Mouse (Mus musculus) telencephalon, adult 2 months (tissue): ENCODE measurements around the gene Selenow.
A peak's percentile ranks its signal among the peaks of the same experiment; 100 is the strongest.
"Not testable (repeated sequence)": the region's sequence is repeated elsewhere in the genome, so short reads cannot be mapped to it uniquely, and the experiment has no call there.

Experiments
- DNase-seq: peaks from one replicate; pipeline ENCODE4 v3.0.0-alpha.2; 2011; ENCODE audit warnings: low read depth, low spot score

The Selenow gene

DNA sequence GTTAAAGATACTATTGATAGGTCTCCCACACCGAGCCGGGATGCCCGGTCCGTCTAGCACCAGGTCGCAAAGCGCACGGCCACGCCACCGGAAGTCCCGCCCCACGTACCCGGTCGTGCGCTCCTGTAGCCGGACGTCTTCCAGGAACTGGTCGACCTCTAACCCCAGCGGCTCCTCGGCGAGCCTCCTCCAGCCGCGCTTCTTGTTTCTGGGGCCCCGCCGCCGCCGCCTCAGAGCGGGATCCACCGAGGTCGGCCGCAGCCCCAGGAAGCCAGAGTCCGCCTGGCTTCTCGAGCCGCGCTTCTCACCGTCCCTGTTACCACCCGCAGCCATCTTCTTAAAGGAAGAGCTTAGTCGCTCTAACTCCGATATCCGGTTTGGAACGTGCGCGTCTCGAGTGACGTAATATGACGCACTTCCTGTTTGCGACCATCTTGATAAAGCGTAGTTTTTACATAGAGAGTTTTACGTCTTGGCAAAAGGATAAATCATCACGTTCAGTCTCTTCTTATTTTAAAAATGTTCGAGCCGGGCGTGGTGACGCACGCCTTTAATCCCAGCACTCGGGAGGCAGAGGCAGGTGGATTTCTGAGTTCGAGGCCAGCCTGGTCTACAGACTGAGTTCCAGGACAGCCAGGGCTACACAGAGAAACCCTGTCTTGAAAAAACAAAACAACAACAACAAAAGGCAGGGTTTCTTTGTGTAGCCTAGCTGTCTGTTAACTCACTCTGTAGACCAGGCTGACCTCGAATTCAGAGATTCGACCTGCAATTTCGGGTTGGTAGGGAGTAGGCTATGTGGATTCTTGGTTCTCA, 23.7 kb upstream of the Selenow start, which contains the start of gene Nop53:
Gene Nop53, minus strand, starts transcription at position 354 of the 816 bp plus-strand sequence.
- DNase-seq, result peak; percentile 99

DNA sequence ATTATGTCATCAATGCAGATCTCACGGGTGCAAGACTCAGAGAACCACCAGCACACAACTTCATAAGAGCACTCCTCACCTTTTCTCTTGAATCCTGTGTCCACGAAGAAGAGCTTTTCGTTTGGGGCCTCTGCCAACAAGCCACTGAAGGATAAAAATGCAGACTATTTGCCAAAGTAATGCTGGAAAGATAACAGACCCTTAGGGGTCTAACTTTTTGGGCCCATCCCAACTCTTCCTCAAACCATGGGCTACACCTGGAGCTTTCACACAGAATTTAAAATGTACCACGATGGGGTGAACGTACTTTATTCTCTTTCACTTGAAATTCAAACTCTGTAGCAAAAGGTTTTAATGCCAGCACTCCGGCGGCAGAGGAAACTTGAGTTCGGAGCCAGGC, 23.0 kb upstream of the Selenow start:
- DNase-seq, result no peak

DNA sequence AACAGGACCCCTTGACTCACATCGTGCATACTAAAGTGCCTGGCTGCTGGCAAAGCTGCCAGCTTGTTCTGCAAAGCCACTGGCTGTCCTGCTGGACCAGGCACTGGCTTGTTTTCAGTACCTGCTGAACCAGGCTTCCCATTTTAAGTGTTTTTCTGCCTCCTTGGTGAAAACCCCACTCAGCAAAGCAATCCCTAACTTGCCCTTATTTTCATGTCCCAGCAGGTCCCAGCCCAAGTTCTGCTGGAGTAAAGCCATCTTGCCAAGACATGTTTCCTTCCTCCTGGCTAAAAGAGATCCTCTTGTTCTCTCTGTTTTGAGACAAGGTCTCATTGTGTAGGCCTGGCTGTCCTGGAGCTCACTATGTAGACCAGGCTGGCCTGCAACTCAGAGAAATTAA, 22.1 kb upstream of the Selenow start:
- no peak for DNase-seq

DNA sequence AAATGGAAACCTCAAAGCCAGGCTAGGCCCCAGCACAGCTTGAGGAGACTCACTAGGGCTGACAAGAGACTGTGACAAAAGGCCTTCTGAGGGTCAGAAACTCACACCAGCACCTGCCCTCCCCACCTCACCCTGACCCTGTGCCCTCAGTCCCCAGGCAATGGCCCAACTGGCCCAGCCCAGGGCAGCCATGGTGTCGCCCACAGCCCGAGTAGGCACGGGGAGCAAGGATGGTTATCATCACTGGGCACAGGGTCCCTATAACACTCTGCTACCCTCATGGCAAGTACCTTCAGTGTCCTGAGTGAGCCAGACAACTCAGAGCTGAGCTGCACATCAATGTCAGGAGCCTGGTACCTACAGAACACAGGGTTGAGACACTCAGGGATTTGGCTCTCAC, 16.4 kb upstream of the Selenow start:
- DNase-seq, result no peak

DNA sequence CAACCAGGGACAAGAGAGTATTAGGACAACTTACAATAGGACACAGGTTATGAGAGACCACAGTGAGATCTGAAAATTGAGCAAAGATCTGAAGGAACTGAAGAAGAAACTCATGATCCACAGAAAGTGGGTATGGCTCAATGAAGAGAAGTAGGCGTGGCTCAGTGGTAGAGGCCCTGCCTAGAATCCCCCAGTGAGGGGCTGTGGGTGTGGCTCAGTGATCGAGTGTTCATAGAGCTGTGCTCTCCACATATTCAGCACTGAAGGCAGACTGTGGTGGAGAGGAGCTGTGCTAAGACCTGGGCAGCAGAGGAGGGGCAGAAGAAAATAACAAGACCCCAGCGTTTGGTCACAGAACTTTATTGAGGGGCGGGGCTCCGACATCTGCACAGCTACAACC, 15.3 kb upstream of the Selenow start:
- no peak for DNase-seq

DNA sequence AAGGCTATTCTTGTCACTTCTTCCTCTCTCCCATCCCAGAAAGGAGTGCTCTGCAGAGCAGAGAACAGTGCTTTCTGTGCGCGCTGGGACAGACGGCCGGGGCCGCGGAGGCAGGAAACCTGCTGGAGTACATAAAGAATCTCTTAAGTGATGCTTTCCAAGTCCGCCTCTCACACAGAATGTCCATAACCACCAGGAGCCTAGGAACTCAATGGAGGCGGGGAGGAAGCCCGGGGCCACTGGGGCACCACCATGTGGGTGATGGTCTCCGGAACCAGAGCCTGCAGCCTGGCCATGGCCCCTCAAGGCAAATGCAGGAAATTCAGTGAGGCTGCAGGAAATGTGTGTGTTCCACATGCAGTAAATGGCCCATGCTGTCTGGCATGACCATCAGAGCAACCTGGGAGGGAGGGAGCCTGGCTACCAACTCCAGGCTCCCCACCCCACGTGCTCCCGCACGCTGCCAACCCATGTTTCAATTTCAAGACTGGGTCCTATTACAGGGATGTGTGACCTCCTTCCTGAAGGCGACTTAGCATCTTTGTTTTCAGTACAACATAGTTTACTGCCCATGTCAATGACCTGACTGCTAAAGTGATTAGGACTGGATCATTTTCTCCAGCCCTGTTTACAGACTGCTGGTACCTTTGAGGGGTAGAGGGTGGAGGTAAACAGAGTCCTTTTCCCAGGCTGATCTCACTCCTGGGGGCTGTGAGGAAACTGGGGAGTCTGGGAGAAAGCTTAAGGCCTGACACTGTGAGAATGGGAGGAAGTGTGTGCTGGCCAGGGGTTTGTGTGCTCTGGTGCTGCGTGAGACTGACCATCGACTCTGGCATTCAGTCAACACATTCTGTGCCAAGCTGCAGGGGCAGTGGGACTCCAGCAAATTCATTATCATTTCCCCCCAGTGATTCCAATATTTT, 11.5 kb upstream of the Selenow start:
- peak; percentile 71 for DNase-seq

DNA sequence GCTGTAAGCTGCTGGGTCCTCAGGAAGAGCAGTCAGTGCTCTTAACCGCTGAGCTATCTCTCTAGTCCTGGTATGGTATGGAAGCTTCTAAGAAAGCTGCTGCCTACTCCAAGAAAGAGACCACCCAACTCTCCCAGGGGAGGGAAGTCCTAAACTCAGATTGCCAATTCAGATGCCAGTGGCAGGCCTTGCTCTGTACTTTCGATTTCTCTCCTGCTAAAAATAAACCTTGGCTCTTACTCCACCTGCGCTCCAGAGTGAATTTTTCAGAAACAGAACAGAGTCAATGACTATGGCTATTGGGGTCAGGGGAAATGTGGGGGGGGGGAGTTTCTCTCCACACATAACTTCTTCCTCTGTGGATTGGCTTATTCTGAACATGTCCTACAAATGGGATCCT, 9.4 kb upstream of the Selenow start:
- no peak for DNase-seq

DNA sequence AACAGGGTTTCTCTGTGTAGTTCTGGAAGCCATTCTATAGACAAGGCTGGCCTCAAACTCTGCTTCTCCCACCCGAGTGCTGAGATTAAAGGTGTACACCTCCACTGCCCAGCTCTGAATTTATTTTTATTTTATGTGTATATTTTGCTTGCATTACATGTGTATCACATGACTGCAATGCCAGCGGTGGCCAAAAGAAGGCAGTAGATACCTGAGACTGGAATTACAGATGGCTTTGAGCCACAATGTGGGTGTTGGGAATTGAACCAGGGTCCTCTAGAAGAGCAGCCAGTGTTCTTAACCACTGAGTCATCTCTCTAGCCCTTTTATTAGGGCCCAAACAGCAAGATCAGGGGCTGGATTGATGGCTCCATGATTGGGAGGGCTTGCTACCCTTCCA, 8.3 kb upstream of the Selenow start:
- DNase-seq, result no peak

DNA sequence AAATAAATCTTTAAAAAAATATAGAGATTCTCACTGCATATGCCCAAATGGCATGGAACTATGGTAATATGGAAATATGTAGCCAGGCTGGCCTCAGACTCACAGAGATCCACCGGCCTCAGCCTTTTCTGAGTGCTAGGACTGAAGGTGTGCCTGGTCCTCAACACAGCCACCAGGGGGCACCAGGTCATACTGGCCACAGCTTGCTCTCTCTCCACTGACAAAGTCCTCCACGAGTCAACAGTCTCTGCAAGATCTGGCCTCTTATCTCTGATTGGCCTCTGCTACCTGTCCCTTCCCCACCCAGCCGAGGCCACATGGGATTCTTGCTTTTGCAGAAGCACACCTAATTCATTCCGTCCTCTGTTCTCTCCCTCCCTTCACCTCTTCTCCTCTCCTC, 7.7 kb upstream of the Selenow start:
- DNase-seq, result no peak

DNA sequence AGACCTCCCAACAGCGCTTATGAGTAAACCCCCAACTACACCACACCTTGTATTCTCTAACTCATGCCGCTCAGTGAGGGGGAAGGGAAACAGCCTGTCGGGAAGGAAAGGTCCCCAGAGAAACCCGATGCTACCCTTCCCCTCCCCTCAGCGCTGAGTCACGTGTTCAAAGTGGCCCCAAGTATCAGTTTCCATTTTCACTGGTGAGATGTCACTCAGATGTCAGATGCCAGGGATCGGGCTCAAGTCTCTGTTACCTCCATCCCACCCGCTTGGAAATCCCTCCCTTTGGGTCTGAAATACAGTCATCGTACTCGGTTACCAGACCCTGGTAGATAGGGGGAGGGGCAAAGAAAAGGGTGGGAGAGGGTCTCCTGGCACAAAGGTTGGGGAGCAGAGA, 406 bp downstream of the Selenow start:
- no peak for DNase-seq

DNA sequence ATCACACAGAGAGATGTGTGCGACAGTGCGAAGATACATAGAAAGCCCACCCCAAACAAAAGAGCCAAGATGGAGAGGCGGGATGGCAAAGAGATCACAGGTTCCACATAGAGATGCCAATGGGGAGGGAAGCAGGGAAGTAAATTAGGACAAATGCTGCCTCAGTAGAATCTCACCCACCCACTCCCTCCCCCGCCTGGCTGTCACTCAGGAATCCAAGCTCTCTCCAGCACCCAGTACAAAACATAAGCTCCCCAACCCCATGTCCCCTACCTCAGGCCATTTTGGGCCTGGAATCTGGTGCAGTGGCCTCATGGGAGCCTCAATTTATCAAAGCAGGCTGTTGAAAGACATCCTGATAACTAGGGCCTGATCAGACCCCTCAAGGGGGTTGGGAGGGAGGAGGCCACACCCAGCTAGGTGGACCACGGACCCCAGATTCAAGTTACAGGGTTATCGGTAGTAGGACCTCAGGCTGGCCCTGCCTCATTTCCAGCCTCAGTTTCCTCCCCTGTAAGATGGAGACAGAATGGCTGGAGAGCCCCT, 1.5 kb downstream of the Selenow start:
- DNase-seq, result peak; percentile 56

DNA sequence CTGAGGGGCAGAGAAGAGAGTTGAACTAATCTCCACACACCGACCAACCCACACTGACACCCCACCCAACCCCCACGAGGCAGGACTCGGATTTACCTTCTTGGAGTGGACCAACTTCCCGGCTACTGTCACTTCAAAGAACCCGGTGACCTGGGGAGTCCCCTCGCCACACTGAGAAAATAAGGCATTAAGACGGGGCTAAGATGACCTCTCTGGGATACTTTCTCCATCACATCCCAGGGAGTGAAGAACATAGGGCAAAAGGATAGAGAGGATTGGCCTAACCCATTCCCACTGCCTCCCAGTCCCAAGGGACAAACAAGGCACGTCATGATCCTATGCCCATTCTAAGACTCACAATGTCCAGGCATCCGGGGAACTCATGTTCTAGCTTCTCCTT, 2.3 kb downstream of the Selenow start:
- no peak for DNase-seq

DNA sequence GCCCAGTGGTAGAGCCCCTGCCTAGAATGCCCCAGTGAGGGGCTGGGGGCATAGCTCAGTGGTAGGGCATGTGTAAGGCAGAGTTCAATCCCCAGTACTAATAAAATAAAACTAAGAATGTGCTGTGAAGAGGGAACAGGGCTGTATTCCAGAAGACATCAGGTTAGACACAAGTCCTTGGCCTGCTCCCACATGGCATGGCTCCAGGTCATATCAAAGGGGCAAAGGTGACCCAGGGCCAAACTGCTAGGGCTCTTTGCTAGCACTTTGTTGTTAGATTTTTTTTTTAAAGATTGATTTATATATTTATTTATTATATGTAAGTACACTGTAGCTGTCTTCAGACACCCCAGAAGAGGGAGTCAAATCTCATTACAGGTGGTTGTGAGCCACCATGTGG, 3.8 kb downstream of the Selenow start:
- no peak for DNase-seq

DNA sequence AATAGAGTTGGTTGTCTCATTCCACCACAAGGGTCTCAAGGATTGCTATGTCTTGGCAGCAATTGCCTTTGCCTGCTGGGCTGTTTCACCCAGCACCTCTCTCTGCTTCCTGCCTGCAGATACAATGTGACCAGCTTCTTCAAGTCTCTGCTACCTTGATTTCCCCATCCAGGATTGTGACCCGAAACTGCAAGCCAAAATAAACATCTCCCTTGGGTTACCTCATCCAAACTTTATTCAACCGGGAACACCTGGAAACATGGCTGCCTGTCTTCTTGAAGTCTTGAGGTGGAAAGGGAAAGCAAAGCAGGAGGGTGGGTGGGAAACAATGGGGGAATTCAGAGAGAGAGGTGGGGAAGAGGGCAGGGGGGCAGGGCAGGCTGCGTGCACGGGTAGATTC, 5.2 kb downstream of the Selenow start:
- DNase-seq, result no peak

DNA sequence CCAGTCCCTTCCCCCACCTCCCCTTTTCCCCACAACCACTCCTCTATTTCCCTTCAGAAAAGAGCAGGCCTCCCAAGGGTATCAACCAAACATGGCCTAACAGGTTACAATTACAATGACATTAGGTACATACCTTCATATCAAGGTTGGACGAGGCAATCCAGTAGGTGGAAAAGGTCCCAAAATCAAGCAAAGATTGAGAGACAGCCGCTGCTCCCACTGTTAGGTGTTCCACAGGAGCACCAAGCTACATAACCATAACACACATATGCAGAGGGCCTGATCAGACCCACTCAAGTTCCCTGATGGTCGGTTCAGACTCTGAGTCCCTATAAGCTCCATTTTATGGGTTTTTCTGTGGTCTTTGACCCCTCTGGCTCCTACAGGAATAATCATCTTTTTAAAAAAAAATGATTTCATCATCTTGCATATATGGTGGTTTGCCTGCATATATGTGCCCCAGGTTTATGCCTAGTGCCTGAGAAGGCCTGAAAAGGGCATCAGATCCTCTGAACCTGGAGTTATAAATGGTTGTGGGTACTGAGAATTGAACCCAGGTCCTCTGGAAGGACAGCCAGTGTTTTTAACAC, 6.0 kb downstream of the Selenow start:
- no peak for DNase-seq

DNA sequence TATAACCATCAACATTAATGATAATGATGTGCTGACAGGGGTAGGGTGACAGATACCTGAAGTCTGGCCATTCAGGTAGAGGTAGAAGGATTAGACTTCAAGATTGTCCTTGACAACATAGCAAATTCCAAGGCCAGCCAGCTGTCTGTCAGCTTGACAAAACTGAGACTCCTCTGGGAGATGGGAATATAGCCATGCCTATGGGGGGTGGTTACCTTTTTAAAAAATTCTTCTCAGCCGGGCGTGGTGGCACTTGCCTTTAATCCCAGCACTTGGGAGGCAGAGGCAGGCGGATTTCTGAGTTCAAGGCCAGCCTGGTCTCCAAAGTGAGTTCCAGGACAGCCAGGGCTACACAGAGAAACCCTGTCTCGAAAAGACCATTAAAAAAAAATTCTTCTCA, 6.5 kb downstream of the Selenow start:
- DNase-seq, result not testable (repeated sequence)

DNA sequence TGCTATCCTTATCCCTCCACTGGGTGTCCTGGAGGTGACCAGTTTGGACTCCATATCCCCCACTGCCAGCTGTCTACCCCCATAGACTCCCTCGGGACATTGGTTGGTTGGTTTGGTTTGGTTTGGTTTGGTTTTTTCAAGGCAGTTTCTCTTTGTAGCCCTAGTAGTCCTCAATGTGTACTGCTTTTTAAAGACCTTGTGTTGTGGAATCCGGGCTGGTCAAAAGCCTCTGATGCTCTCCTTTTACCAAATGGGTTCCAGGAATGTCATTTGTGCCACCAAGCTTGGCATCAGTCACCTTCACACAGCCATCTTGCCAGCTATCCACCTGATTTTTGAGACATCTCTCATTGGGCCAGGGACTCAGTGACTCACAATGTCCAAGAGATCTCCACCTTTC, 7.5 kb downstream of the Selenow start:
- no peak for DNase-seq

DNA sequence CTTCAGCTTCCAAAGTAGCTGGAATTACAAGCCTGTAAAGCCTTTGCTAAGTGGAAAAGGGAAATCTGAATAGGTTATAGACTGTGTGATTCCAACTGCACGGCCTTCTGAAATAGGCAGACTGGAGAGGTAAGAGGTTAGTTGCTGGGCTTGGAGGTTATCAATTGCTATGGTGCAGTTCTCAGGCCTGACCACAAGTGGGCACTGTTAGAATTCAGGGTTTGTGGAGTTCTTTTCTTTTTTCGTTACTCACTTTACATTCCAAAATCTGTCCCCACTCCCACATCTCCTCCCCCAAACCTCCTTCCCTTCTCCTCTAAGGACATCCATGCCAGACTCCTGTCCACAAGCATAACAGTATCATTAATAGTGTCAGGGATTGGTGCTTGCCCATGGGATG, 8.0 kb downstream of the Selenow start:
- DNase-seq, result no peak

DNA sequence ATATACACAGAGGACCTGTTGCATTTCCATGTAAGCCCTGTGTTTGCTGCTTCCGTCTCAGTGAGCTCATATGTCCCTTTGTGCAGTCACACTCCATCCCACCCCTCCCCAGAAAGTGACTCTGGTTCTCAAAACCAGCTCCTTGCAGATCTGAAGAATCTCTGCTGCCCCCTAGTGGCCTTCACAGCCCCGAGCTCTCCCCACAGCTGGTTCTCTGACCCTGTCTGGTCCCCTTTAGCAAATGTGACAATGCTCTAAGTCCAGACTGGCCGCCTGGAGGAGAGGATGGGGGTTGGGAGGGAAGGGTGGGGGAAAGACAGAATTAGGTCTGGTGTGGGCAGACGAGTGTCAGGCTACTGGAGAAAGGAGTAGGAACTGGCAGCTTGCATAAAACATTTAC, 10.0 kb downstream of the Selenow start:
- peak; percentile 41 for DNase-seq

DNA sequence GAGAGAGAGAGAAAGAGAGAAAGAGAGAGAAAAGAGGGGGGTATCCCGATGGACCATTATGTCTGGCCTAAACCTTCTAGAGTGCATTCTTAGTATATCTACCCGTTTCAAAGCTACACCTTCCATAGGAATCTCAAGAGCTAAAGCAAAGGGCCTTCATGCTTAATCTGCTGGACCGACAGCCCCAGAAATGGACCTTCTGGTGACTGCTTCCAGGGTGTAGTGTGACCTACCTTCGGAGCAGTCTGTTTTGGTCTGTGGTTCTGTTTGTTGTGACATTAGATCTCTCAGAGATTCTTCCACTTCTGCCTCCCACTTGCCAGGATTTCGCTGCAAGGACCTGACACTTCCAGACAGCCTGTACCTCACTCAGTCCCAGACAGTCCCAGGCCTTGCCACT, 11.7 kb downstream of the Selenow start:
- no peak for DNase-seq

DNA sequence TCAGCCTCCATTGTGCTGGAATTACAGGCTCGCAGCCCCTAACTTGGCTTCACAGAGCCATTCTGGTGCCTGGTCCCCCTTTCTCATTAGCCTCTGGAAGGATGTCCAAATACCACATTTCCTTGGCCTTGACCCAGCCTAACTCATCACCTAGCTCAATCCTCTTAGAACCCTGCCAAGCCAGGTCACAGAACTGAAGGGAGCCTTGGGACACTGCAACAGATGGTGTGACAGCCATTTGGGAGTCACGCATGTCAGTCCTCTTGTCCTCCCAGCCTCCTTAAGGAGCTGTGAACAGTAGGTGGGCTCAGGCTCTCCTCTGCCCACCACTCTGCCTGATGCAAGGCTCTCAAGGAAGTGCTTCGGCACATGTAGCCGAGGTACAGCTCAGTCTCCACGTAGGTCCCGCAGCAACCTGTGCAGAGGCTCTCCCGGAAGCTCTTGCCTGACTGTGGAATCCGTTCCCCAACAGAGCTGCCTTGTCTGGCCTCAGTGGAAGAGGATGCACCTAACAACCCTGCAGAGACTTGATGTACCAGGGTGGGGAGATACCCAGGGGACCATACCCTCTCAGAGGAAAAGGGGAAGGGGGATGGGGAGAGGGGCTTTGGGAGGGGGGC, 14.1 kb downstream of the Selenow start:
- no peak for DNase-seq

DNA sequence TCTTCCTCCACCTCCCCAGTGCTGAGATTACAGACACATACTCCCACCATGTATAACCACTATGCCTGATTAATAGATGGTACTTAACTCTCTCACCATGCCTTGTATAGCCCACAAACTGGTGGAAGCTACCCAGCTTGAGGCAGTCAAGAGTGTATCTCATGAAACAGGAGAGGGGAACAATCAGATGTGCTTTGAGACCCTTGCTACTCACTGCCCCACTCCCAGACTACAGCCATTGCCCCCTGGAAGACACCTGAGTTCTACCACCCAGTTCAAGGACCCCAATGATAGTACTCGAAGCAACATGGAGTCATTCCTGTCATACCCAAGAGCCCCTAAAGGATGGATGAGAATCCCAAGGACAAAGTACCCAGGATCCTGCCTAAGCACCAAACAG, 15.6 kb downstream of the Selenow start:
- no peak for DNase-seq
